Mouse (Mus musculus): Measurements from ENCODE around the gene Fgfr1op2. TPM values are rescaled to one million over a fixed set of nuclear protein-coding genes. Genes with fewer than 3 reads are reported as not detected.
"Not testable (repeated sequence)": the region's sequence is repeated elsewhere in the genome, so short reads cannot be mapped to it uniquely, and the experiment has no call there.

Gene Fgfr1op2
- polyA plus RNA-seq, 1 experiment from 2014 or later: 55.3 TPM

DNA sequence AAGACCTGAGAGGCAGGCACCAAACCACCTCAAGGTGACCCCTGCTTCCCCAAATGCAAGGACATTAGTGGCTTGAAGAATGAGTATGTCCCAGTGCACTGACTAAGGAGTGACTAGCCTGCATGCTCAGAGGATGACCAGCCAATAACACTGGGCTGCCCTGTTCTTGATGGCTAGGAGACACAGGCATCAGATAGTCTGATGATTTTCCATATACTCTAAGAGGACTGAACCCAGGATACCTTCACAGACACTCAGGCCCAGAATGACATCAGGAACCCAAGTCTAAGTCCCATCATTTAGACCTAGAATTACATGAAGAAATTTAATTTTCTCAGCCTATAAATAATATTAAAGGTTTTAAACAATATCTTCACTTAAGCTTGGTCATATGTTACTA is 25.7 kb upstream of the Fgfr1op2 start:
- no peak for ATAC-seq
- Histone ChIP-seq H3K9me3 (no peaks in the 10 kb centered on the region), H3K4me2 (replicated peaks) (no peak overlapping the region), H3K27ac (no peak overlapping the region), H3K4me3 (replicated peaks) (no peak overlapping the region), H3K36me3 (peaks cover 81% of the 10 kb centered on the region), H3K4me1 (replicated peaks) (no peaks in the 10 kb centered on the region), H3K9ac (replicated peaks) (no peak overlapping the region), H3K27me3 (no peaks in the 10 kb centered on the region)

- not testable (repeated sequence) for H3K4me1 ChIP-seq (replicated peaks); H3K4me3 ChIP-seq (replicated peaks); H3K9ac ChIP-seq (replicated peaks); ATAC-seq; H3K9me3 ChIP-seq; H3K27ac ChIP-seq; H3K4me2 ChIP-seq (replicated peaks); H3K27me3 ChIP-seq
- H3K36me3 ChIP-seq: peaks cover 57% of the 10 kb centered on the region
- WGBS: 100% methylated on average over 1 of the region's 1 CpGs
These were observed 14.5 kb upstream of the Fgfr1op2 start for GRCm38 (mm10) chr6:146562461-146562860.

DNA sequence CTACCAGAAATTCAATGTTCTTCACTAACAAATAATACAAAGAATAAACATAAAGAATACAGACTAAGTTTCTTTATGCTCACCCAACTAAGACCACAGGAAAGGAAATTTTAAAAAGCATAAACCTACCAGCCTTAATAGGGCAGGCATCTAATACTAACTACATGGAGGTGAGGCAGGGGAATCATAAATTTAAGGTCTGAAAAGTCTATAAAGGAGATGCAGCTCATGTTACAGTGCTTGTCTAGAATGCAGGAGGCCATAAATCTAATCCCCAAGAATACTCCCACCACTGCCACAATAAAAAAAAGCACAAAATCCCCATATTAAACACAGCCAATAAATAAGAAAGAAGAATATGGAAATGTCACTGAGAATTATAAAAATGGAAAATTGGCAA is 4.9 kb upstream of the Fgfr1op2 start:
- Histone ChIP-seq H3K36me3 (0 out of 2 replicates have a peak, but pooled peaks cover 2% of the 10 kb centered on the region), H3K4me1 (replicated peaks) (peaks cover 30% of the 10 kb centered on the region), H3K9ac (replicated peaks) (no peak overlapping the region), H3K27me3 (no peaks in the 10 kb centered on the region), H3K4me2 (replicated peaks) (no peak overlapping the region), H3K4me3 (replicated peaks) (no peak overlapping the region), H3K27ac (no peak overlapping the region), H3K9me3 (no peaks in the 10 kb centered on the region)
- no peak for ATAC-seq

GRCm38 (mm10) chr6:146577310-146578109 is 507 bp downstream of the Fgfr1op2 start, which contains the start of gene Ints13:
Gene Ints13 (minus strand): TSS chr6:146577835.
- Histone ChIP-seq H3K4me3 (replicated peaks) (peak within 1 kb of the TSS; percentile 86), H3K9me3 (no peaks in the 10 kb centered on the region), H3K36me3 (no peaks in the 10 kb centered on the region), H3K27me3 (no peaks in the 10 kb centered on the region), H3K9ac (replicated peaks) (peak within 1 kb of the TSS; percentile 89), H3K4me1 (replicated peaks) (peaks cover 38% of the 10 kb centered on the region), H3K4me2 (replicated peaks) (peak within 1 kb of the TSS; percentile 79), H3K27ac (peak within 1 kb of the TSS; percentile 96)
- peak; percentile 98 for ATAC-seq
- WGBS: under 1% methylated on average over 69 of the region's 77 CpGs

GRCm38 (mm10) chr6:146578111-146578531 is 1.1 kb downstream of the Fgfr1op2 start:
- WGBS: under 1% methylated on average over 21 of the region's 22 CpGs
- Histone ChIP-seq H3K27me3 (no peaks in the 10 kb centered on the region), H3K9me3 (no peaks in the 10 kb centered on the region), H3K36me3 (no peaks in the 10 kb centered on the region), H3K4me2 (replicated peaks) (peak overlapping the region; percentile 79), H3K27ac (peak overlapping the region; percentile 96), H3K4me1 (replicated peaks) (peaks cover 41% of the 10 kb centered on the region), H3K4me3 (replicated peaks) (peak overlapping the region; percentile 86), H3K9ac (replicated peaks) (peak overlapping the region; percentile 89)
- ATAC-seq: no peak

- peak overlapping the region; percentile 86 for H3K4me3 ChIP-seq (replicated peaks)
- ATAC-seq: no peak
- H3K9me3 ChIP-seq: no peaks in the 10 kb centered on the region
- H3K36me3 ChIP-seq: no peaks in the 10 kb centered on the region
- H3K9ac ChIP-seq (replicated peaks): peak overlapping the region; percentile 89
- peak overlapping the region; percentile 96 for H3K27ac ChIP-seq
- peak overlapping the region; percentile 79 for H3K4me2 ChIP-seq (replicated peaks)
- peaks cover 41% of the 10 kb centered on the region for H3K4me1 ChIP-seq (replicated peaks)
- WGBS: 18% methylated on average over 7 of the region's 7 CpGs
- no peaks in the 10 kb centered on the region for H3K27me3 ChIP-seq
These were observed 1.6 kb downstream of the Fgfr1op2 start for GRCm38 (mm10) chr6:146578586-146578985.

GRCm38 (mm10) chr6:146580381-146580926 is 3.5 kb downstream of the Fgfr1op2 start:
- Histone ChIP-seq H3K4me3 (replicated peaks) (no peak overlapping the region), H3K4me1 (replicated peaks) (peaks cover 32% of the 10 kb centered on the region), H3K9me3 (no peaks in the 10 kb centered on the region), H3K27me3 (no peaks in the 10 kb centered on the region), H3K36me3 (peaks cover under 1% of the 10 kb centered on the region; the same call in 1 of the 2 replicates), H3K27ac (no peak overlapping the region), H3K9ac (replicated peaks) (no peak overlapping the region), H3K4me2 (replicated peaks) (no peak overlapping the region)
- WGBS: 54% methylated on average over 2 of the region's 2 CpGs
- no peak for ATAC-seq

DNA sequence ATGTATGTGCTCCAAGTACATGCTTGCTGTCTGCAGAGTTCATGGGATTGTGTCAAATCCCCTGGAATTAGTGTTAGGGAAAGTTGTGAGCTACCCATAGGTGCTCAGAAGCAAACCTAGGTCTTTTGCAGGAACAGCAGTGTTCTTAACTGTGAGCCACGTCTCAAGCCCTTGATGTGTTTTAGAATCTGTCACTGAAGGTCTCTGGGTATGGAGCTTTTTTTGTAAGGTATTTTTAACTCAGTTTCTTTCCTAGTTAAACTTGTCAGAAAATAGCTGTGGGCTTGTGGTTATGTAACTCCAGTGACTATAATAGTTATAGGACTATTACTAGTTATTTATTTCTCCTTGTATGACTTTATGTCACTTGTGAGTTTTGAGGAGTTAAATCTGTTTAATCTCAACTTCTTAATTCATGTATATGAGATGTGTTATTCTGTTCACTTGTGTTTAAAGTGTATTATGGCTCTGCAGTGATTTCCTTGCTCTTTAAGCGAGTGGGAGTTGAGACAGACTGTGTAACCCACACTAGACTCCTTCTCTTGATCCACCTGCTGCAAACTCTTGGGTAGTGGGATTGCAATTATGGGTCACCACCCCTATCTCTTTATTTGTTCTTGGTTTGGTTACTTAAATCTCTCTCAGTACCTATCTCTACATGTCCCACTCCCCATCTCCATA is 6.5 kb downstream of the Fgfr1op2 start:
- H3K36me3 ChIP-seq: peaks cover 26% of the 10 kb centered on the region
- no peaks in the 10 kb centered on the region for H3K27me3 ChIP-seq
- no peaks in the 10 kb centered on the region for H3K9me3 ChIP-seq
- no peak overlapping the region for H3K27ac ChIP-seq
- peaks cover 16% of the 10 kb centered on the region for H3K4me1 ChIP-seq (replicated peaks)
- 83% methylated on average over 2 of the region's 2 CpGs for WGBS
- no peak overlapping the region for H3K4me2 ChIP-seq (replicated peaks)
- no peak for ATAC-seq
- no peak overlapping the region for H3K4me3 ChIP-seq (replicated peaks)
- no peak overlapping the region for H3K9ac ChIP-seq (replicated peaks)

DNA sequence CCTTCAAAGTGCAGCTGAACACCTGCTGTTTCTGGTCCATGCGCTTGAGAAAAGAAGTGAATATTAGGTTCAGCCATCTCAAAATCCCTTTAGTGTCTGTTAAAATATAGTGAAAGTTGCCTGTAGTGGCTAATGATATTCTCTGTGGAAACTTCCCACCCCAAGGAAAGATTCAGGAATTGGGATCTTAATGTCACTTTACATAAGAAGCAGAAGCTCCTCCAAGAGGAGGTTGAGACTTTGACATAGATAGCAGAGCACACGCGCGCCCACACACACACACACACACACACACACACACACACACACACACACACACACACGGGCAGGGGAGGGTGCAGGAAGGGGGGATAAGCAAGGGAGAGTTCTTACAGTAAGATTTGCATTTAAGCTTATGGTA is 8.1 kb downstream of the Fgfr1op2 start:
- Histone ChIP-seq H3K27me3 (no peaks in the 10 kb centered on the region), H3K9me3 (no peaks in the 10 kb centered on the region), H3K4me3 (replicated peaks) (no peak overlapping the region), H3K27ac (no peak overlapping the region), H3K4me2 (replicated peaks) (no peak overlapping the region), H3K9ac (replicated peaks) (no peak overlapping the region), H3K4me1 (replicated peaks) (peaks cover 5% of the 10 kb centered on the region; the same call in 1 of the 2 replicates), H3K36me3 (peaks cover 42% of the 10 kb centered on the region)
- WGBS: 93% methylated on average over 5 of the region's 5 CpGs
- ATAC-seq: no peak

DNA sequence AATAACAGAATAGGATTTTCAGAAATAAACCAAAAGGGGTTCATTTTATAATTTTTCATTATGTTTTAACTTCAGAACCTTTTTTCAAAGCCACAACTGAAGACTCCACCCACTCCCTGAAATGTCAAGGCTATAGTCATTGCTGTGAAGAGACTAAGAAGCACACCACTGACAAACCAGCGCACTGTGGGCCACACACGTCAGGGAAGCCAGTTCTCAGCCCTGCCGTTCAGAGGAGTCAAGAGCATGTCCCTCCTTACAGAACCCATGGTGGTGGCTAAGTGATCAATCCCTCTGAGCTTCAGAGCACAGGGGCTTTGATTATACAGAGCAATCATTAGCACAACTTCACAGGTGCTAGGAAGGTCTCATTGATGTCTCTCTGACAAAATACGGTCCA is 25.6 kb downstream of the Fgfr1op2 start:
- peaks cover 81% of the 10 kb centered on the region for H3K36me3 ChIP-seq
- H3K4me2 ChIP-seq (replicated peaks): no peak overlapping the region
- 79% methylated on average over 4 of the region's 4 CpGs for WGBS
- H3K4me1 ChIP-seq (replicated peaks): no peaks in the 10 kb centered on the region
- H3K4me3 ChIP-seq (replicated peaks): no peak overlapping the region
- no peak overlapping the region for H3K9ac ChIP-seq (replicated peaks)
- H3K9me3 ChIP-seq: no peaks in the 10 kb centered on the region
- no peaks in the 10 kb centered on the region for H3K27me3 ChIP-seq
- no peak for ATAC-seq
- no peak overlapping the region for H3K27ac ChIP-seq

DNA sequence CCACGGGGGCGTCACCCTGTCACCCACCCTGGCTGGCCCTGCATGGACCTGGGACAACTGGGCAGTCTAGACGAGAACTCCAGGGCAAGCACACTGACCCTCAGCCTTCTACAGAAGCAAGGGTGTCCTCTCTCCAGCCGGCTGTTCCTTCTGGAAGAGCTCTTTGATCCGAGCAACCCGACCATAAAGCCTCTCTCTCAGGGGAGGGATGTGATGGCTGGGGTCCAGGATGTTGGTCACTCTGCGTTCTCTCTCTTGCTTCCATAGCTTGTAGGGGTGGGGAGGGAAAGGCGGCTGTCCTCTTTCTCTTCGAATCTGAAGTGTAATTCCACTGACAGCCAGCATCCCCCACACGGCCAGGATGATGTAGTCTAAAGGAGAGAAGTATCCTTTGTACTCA is 26.6 kb downstream of the Fgfr1op2 start:
- Histone ChIP-seq H3K4me2 (replicated peaks) (no peak overlapping the region), H3K36me3 (peaks cover 83% of the 10 kb centered on the region), H3K9ac (replicated peaks) (no peak overlapping the region), H3K27me3 (no peaks in the 10 kb centered on the region), H3K4me3 (replicated peaks) (no peak overlapping the region), H3K27ac (no peak overlapping the region), H3K4me1 (replicated peaks) (no peaks in the 10 kb centered on the region), H3K9me3 (no peaks in the 10 kb centered on the region)
- WGBS: 82% methylated on average over 10 of the region's 10 CpGs
- no peak for ATAC-seq

DNA sequence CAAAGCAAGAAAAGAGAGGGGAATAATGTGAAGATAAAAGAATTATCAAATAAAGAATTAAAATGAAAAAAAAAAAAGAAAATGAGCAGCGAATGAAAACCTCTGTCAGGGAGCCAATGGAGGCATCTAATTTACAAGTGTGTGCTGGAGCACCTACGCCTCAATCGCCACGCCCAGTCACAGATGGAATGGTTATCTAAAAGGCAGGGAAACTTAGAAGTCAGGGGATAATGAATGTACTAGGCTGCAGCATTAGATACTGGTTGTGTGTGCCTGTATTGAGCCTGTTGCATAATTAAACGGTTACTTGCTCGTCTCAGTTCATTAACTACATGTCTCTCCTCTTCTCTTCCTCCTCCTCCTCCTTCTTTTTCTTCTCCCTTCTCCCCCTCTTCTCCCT is 34.4 kb downstream of the Fgfr1op2 start:
- ATAC-seq: no peak
- Histone ChIP-seq H3K4me2 (replicated peaks) (no peak overlapping the region), H3K36me3 (peaks cover 76% of the 10 kb centered on the region), H3K9ac (replicated peaks) (no peak overlapping the region), H3K4me1 (replicated peaks) (no peaks in the 10 kb centered on the region), H3K27ac (no peak overlapping the region), H3K4me3 (replicated peaks) (no peak overlapping the region), H3K9me3 (no peaks in the 10 kb centered on the region), H3K27me3 (no peaks in the 10 kb centered on the region)
- WGBS: 86% methylated on average over 6 of the region's 6 CpGs
